Mouse (Mus musculus) kidney, embryonic 14.5 days (tissue): Measurements from ENCODE around the gene Gm5141. TPM values are rescaled to one million over a fixed set of nuclear protein-coding genes. Genes with fewer than 3 reads are reported as not detected.
A peak's percentile ranks its signal among the peaks of the same experiment; 100 is the strongest.
"Not testable (repeated sequence)": the region's sequence is repeated elsewhere in the genome, so short reads cannot be mapped to it uniquely, and the experiment has no call there.

Experiments
- ATAC-seq: fragments of 200-750 bp; cut with Nextera tagmentation; 2 replicates; pipeline ENCODE4 v1.8.0; 2017; ENCODE audit warnings: moderate number of reproducible peaks, mild to moderate bottlenecking, moderate TSS enrichment, moderate library complexity; ENCODE audit not compliant: low FRiP score, low TSS enrichment
- H3K27ac ChIP-seq: fragments of 300-500 bp; sonication (generic); 2 replicates; pipeline ENCODE4 v1.5.1; 2014; ENCODE audit warnings: low read depth, mild to moderate bottlenecking, low read length, moderate library complexity, mixed read lengths
- H3K27me3 ChIP-seq: fragments of 300-500 bp; sonication (generic); 2 replicates; pipeline ENCODE4 v1.6.1; 2014; ENCODE audit warnings: mild to moderate bottlenecking, low read length; ENCODE audit not compliant: control insufficient read depth, insufficient read depth
- H3K36me3 ChIP-seq: fragments of 300-500 bp; sonication (generic); 2 replicates; pipeline ENCODE4 v1.6.1; 2014; ENCODE audit warnings: low read length, mixed read lengths; ENCODE audit not compliant: control insufficient read depth, insufficient read depth
- H3K4me1 ChIP-seq: fragments of 300-500 bp; sonication (generic); 2 replicates; pipeline ENCODE4 v1.6.1; 2014; ENCODE audit warnings: low read length, mixed read lengths; ENCODE audit not compliant: control insufficient read depth, insufficient read depth
- H3K4me2 ChIP-seq: fragments of 300-500 bp; sonication (generic); replicated peaks from 2 replicates; pipeline ENCODE4 v1.6.1; 2014; ENCODE audit warnings: low read depth, mild to moderate bottlenecking, low read length
- H3K4me3 ChIP-seq: fragments of 300-500 bp; sonication (generic); 2 replicates; pipeline ENCODE4 v1.5.1; 2014; ENCODE audit warnings: mild to moderate bottlenecking, low read length
- H3K9ac ChIP-seq: fragments of 300-500 bp; sonication (generic); 2 replicates; pipeline ENCODE4 v1.6.1; 2014; ENCODE audit warnings: low read depth, mild to moderate bottlenecking, low read length, moderate library complexity
- H3K9me3 ChIP-seq: fragments of 300-500 bp; sonication (generic); 2 replicates; pipeline ENCODE4 v1.6.1; 2016; ENCODE audit warnings: low read length; ENCODE audit not compliant: control insufficient read depth
- WGBS: fragments of 180-500 bp; shearing (Covaris S2); extraction: QIAGEN DNeasy Blood & Tissue Kit; methylation state at CpG from one replicate; pipeline ENCODE4 v1.1.7; 2014; 5-methylcytosine and 5-hydroxymethylcytosine counted together
- microRNA counts: library from miRNA; unstranded; fragments of <30 nt; microRNA quantifications from one replicate; lab custom pipeline; 2017
- microRNA-seq: library from miRNA; unstranded; fragments of <30 nt; microRNA quantifications from one replicate; pipeline ENCODE4, GENCODE M21; 2016
- polyA plus RNA-seq: library from polyadenylated mRNA; unstranded; fragments of >200 nt; fragmentation: Nextera tagmentation; extraction: Ambion mirVana; gene quantifications from 2 replicates; pipeline ENCODE4 v1.2.1, GENCODE M21; 2014

The Gm5141 gene
- polyA plus RNA-seq, 1 experiment from 2014 or later = 14.7 TPM

DNA sequence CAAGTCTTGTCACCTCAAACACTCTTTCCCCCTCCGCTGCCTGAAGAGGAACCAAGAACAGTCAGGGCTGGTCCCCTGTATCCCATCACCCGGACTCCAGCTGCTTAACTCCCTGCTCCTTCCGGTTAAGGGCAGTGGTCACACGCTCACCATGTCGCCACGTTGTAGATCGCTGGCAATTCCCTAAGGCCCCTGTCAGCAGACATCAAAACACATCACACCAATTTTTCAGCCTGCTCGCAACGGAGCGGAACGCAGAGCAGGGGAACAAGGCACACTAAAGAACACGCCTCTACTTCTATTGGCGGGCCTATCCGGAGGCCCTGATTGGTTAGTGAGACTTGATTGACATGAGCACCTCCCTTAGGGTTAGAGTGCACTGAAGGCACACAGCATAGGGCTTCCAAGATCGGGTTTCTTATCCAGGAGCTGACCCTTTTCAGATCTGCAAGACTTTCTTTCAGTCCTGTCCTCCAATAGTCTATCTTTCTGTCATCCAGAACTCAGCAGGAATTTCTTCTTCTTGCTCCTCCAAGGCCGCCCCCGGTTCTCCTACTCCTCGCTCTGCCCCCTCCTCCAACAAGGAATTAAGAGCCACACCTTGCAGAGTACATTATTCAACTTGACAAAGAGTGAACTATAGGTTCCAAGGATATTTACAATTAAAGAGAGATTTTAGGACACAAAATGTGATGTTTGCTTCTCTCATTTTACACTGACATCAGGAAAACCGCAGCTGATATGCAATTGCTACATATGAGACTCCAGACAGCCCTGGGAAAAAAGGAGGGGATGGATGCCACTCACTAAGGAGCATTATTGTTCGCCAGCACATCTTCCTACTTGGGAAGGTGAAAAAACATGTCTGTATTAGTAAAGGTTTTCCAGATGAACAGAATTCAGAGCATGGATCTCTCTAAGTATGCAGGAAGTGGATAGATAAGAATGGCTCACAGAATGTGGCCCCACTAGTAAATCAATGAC lies 24.9 kb downstream of the Gm5141 start, which contains the start of gene Platr25:
Platr25 (minus strand) TSS at position 278 of the 984 bp plus-strand sequence.
- not testable (repeated sequence) for H3K4me1 ChIP-seq, H3K27me3 ChIP-seq, H3K9me3 ChIP-seq, H3K27ac ChIP-seq, H3K36me3 ChIP-seq
- peak; percentile 94 for ATAC-seq
- peak within 1 kb of the TSS; percentile 47 for H3K9ac ChIP-seq
- peak within 1 kb of the TSS; percentile 46 for H3K4me3 ChIP-seq
- 11% methylated on average over 20 of the region's 20 CpGs for WGBS
- peak within 1 kb of the TSS; percentile 41 for H3K4me2 ChIP-seq

DNA sequence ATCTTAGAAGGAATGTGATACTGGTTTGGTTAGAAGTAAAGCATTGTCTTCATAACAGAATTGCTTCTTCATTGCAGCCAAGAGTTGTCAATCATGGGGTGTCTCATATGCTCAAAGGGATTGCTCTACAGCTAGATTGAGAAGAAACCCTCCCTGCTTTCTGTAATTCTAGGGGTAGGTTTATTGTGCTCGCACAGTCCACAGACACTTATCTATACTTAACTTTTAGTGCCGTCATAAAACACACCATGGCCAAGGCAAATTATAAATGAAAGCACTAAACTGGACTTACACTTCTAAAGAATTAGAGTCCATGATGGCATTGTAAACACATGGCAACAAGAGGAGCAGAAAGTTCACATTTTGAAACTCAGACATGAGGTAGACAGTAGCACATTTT lies 52.3 kb downstream of the Gm5141 start:
- Histone ChIP-seq H3K4me3 (no peak overlapping the region), H3K27ac (no peak overlapping the region), H3K27me3 (no peaks in the 10 kb centered on the region), H3K9me3 (no peaks in the 10 kb centered on the region; the same call in 1 of the 2 replicates), H3K4me1 (no peaks in the 10 kb centered on the region), H3K9ac (no peak overlapping the region), H3K4me2 (no peak overlapping the region), H3K36me3 (no peaks in the 10 kb centered on the region)
- ATAC-seq = no peak
- WGBS = 82% methylated on average over 2 of the region's 2 CpGs

MicroRNAs encoded within 50 kb of the gene (microRNA counts, 519-probe panel; counts per million panel counts)
- microRNA mmu-miR-713 (lab: Ali Mortazavi, UCI) = not detected

Small RNA genes lying within 50 kb of the gene (microRNA-seq; reads per million reads assigned to microRNA genes)
- gene Gm24588 = not detected
- not detected for gene Mir713

Other genes starting within 250 kb of the Gm5141 start
- 0.27 and 0.58 TPM in 2 replicates for gene Zfp935, start 227.3 kb downstream of the Gm5141 start, polyA plus RNA-seq
- 24.7 and 27.6 TPM in 2 replicates for gene Zfp934, start 214.6 kb downstream of the Gm5141 start, polyA plus RNA-seq
- 16.6 and 20.0 TPM in 2 replicates for gene 6720489N17Rik, start 161.6 kb downstream of the Gm5141 start, polyA plus RNA-seq
- 32.5 and 36.0 TPM in 2 replicates for gene Platr25, start 25.1 kb downstream of the Gm5141 start, polyA plus RNA-seq
- gene Fbp2, start 72.6 kb upstream of the Gm5141 start, polyA plus RNA-seq = 1.7 and 5.9 TPM in 2 replicates
- 1.8 and 3.9 TPM in 2 replicates for gene Fbp1, start 102.5 kb upstream of the Gm5141 start, polyA plus RNA-seq
- gene 2010111I01Rik, start 179.1 kb upstream of the Gm5141 start, polyA plus RNA-seq = 132 and 153 TPM in 2 replicates